Mouse (Mus musculus): Measurements from ENCODE around the gene Gm20388. TPM values are rescaled to one million over a fixed set of nuclear protein-coding genes. Genes with fewer than 3 reads are reported as not detected.

Gm20388 gene
- polyA plus RNA-seq, 1 experiment: 10.6 TPM

DNA sequence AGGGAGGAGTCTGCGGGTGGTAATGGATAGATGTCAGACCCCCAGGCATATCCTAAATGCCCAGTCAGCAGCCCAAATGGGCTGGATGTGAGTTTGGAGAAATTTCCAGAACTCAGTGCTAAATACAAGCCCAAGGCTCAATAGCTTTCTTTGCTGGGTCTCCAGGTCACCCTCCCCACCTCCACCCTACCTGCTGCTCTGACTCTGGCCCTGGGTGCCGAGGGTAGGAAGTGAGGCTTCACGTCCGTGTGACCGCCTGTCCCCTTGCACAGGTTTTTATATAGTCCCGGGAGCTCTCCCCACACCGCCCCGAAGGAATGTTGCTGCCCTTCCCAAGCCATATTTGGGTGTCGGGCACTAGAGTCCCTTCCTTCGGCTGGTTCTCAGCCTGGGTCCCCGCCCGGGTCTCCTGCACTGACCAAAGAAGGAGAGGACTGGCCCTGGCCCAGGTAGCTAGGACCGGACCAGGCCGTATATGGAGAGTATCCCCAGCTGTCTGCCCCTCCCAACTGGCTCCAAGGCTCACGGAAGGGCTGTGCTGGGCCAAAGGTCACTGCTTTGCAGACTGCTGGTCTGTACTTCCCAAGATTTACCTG lies 3984.0 kb downstream of the Gm20388 start, which contains the start of gene Acta1:
Acta1 (minus strand) TSS at position 250 of the 596 bp plus-strand sequence.
- Histone ChIP-seq H3K4me1 (ENCODE audit: control insufficient read depth, insufficient read depth, low read length) (no peaks in the 10 kb centered on the region), H3K27ac (ENCODE audit: control insufficient read depth, insufficient read depth, low read depth, low read length, poor library complexity) (no peak within 1 kb of the TSS), H3K4me3 (replicated peaks; ENCODE audit: control insufficient read depth, low read depth, low read length) (no peak within 1 kb of the TSS)
- TF ChIP-seq POLR2A (IDR thresholded peaks at IDR 0.05; ENCODE audit: borderline replicate concordance, control insufficient read depth, low read depth, low read length) (no peak), CTCF (IDR thresholded peaks at IDR 0.05; ENCODE audit: control insufficient read depth, insufficient read depth, low read length) (no peak)
- WGBS: 22% methylated on average over 15 of the region's 15 CpGs

DNA sequence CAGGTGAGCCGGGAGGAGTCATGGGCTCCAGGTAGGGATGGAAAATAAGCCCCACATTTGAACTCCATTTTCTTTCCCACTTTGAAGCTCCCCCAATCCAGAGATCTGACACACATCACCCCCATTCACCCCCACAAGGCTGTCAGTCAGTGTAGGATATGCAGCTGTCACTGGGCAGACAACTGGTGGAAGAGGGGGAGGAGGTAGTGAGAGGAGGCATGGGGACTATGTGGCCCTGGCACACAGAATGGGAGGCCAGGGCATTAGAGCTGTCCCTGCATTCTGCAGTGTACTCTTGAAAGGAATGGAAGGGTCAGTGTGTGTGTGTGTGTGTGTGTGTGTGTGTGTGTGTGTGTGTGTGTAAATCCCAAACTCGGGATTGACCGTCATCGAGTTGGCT lies 3984.6 kb downstream of the Gm20388 start:
- WGBS: 63% methylated on average over 4 of the region's 4 CpGs
- TF ChIP-seq POLR2A (IDR thresholded peaks at IDR 0.05; ENCODE audit: borderline replicate concordance, control insufficient read depth, low read depth, low read length) (no peak), CTCF (IDR thresholded peaks at IDR 0.05; ENCODE audit: control insufficient read depth, insufficient read depth, low read length) (no peak)
- no peak overlapping the region for H3K27ac ChIP-seq (ENCODE audit: control insufficient read depth, insufficient read depth, low read depth, low read length, poor library complexity)
- H3K4me1 ChIP-seq (ENCODE audit: control insufficient read depth, insufficient read depth, low read length): no peaks in the 10 kb centered on the region
- no peak overlapping the region for H3K4me3 ChIP-seq (replicated peaks; ENCODE audit: control insufficient read depth, low read depth, low read length)

DNA sequence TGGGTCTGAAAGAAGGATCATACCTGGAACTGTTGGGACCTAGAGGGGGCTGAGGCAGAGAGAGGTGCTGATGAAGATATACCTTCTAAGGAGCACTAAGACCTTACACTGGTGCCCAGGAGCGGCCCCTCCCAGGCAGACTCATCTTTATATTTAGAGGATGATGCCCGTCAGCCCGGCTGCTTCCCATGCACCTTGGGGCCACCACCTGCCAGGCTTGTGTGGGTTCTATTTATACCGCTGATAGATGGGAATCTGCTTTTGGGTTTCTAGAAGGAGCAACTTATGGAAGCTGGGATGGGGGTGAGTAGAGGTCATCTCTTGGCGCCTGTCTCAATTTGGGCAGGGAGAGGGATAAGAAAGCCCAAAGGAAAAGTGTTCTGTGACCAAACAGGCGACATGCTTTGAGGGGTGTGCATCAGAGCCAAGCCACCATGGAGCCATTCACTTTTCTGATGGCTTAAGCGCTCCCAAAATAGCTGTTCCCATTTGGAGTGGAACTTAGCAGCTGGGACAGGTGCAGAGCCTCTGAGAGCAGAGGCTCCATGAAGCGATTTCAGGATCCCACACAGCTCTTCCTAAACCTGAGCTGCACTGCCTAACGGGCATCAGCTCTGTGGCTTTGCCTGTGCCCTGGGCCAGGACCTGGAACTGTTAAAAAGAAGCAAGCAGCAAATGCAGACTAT lies 3985.2 kb downstream of the Gm20388 start:
- WGBS: 69% methylated on average over 9 of the region's 9 CpGs
- TF ChIP-seq CTCF (IDR thresholded peaks at IDR 0.05; ENCODE audit: control insufficient read depth, insufficient read depth, low read length) (no peak), POLR2A (IDR thresholded peaks at IDR 0.05; ENCODE audit: borderline replicate concordance, control insufficient read depth, low read depth, low read length) (no peak)
- Histone ChIP-seq H3K4me3 (replicated peaks; ENCODE audit: control insufficient read depth, low read depth, low read length) (no peak overlapping the region), H3K4me1 (ENCODE audit: control insufficient read depth, insufficient read depth, low read length) (no peaks in the 10 kb centered on the region), H3K27ac (ENCODE audit: control insufficient read depth, insufficient read depth, low read depth, low read length, poor library complexity) (no peak overlapping the region)

DNA sequence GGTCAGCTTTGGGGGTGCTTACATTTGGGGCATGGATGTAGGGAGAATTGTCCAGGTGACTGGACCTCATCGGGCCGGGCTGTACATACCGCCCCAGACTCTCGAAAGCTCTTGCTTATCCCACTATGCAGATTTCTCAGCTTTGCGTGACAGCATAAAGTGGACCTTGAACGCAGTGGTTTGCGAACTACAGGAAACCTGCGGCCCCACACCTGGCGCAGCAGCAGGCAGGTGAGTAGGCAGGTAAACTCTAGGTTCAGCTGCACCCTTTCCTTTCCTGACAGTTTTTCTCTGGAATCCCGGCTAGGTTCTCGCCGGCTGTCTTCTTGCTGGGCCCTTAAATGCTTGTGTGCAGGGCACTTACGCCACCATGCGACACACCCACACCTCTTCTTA lies 3985.7 kb downstream of the Gm20388 start:
- H3K4me3 ChIP-seq (replicated peaks; ENCODE audit: control insufficient read depth, low read depth, low read length): no peak overlapping the region
- TF ChIP-seq CTCF (IDR thresholded peaks at IDR 0.05; ENCODE audit: control insufficient read depth, insufficient read depth, low read length) (no peak), POLR2A (IDR thresholded peaks at IDR 0.05; ENCODE audit: borderline replicate concordance, control insufficient read depth, low read depth, low read length) (no peak)
- no peaks in the 10 kb centered on the region for H3K4me1 ChIP-seq (ENCODE audit: control insufficient read depth, insufficient read depth, low read length)
- WGBS: 62% methylated on average over 14 of the region's 14 CpGs
- H3K27ac ChIP-seq (ENCODE audit: control insufficient read depth, insufficient read depth, low read depth, low read length, poor library complexity): no peak overlapping the region

DNA sequence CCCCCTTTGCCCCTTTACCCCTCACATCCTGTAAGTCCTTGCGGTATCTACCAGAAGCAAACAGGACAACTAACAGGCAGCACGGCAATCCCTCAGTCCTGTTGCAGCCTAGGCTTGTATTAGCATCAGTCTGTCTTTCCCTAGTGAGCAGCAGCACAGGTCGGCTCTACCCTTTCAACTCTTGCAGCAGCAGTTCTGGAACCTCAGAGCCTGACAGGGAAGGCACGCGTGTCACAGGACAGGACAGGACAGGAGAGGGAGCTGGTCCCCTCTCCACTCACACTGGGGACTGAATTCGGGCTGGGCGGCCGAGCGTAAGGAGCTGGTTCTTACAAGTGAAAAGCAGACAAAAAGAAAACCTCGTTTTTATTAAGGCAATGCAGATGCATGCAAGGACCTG lies 3986.1 kb downstream of the Gm20388 start:
- Histone ChIP-seq H3K4me3 (replicated peaks; ENCODE audit: control insufficient read depth, low read depth, low read length) (no peak overlapping the region), H3K27ac (ENCODE audit: control insufficient read depth, insufficient read depth, low read depth, low read length, poor library complexity) (no peak overlapping the region), H3K4me1 (ENCODE audit: control insufficient read depth, insufficient read depth, low read length) (no peaks in the 10 kb centered on the region)
- TF ChIP-seq CTCF (IDR thresholded peaks at IDR 0.05; ENCODE audit: control insufficient read depth, insufficient read depth, low read length) (no peak), POLR2A (IDR thresholded peaks at IDR 0.05; ENCODE audit: borderline replicate concordance, control insufficient read depth, low read depth, low read length) (no peak)
- 63% methylated on average over 10 of the region's 10 CpGs for WGBS

DNA sequence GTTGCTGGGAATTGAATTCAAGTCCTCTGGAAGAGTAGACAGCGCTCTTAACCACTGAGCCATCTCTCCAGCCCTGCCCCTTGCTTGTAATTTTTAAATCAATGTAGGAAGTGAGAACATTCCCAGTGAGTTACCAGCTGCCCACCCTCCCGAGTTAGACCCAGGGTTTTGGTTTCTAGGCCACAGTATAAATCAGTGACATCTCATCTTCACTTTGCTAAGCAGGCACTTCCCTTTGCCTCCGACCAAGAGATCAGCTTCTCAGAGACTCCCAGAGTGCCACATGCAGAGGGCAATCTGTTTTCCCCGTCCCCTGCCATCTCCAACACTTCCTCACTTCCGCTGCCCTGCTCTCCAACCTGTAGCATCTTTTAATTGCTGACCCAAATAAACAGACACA lies 3987.9 kb downstream of the Gm20388 start:
- WGBS: 79% methylated on average over 5 of the region's 5 CpGs
- no peaks in the 10 kb centered on the region for H3K4me1 ChIP-seq (ENCODE audit: control insufficient read depth, insufficient read depth, low read length)
- no peak for TF ChIP-seq CTCF (IDR thresholded peaks at IDR 0.05; ENCODE audit: control insufficient read depth, insufficient read depth, low read length)
- no peak for TF ChIP-seq POLR2A (IDR thresholded peaks at IDR 0.05; ENCODE audit: borderline replicate concordance, control insufficient read depth, low read depth, low read length)
- no peak overlapping the region for H3K27ac ChIP-seq (ENCODE audit: control insufficient read depth, insufficient read depth, low read depth, low read length, poor library complexity)
- no peak overlapping the region for H3K4me3 ChIP-seq (replicated peaks; ENCODE audit: control insufficient read depth, low read depth, low read length)

DNA sequence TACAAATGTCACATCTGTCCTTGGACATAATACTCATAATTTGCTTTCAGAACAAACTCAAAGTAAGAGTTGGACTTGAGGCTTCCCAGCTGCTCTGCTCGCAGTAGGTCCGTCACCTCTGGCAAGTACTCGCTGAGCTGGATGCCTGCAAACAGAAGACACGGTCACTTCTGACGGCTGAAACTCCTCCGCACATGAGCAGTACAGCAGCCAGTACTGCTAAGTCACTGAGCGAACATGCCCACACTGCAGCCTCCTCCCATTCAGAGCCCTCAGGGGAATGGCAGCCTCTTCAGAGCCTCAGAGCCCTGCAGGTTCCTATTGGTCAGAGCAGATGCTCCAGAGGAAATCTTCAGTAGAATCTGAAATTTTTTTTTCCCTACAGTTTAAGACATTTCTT lies 3988.7 kb downstream of the Gm20388 start:
- Histone ChIP-seq H3K4me3 (replicated peaks; ENCODE audit: control insufficient read depth, low read depth, low read length) (no peak overlapping the region), H3K27ac (ENCODE audit: control insufficient read depth, insufficient read depth, low read depth, low read length, poor library complexity) (no peak overlapping the region), H3K4me1 (ENCODE audit: control insufficient read depth, insufficient read depth, low read length) (no peaks in the 10 kb centered on the region)
- no peak for TF ChIP-seq POLR2A (IDR thresholded peaks at IDR 0.05; ENCODE audit: borderline replicate concordance, control insufficient read depth, low read depth, low read length)
- TF ChIP-seq CTCF (IDR thresholded peaks at IDR 0.05; ENCODE audit: control insufficient read depth, insufficient read depth, low read length): no peak
- WGBS: 91% methylated on average over 7 of the region's 7 CpGs

DNA sequence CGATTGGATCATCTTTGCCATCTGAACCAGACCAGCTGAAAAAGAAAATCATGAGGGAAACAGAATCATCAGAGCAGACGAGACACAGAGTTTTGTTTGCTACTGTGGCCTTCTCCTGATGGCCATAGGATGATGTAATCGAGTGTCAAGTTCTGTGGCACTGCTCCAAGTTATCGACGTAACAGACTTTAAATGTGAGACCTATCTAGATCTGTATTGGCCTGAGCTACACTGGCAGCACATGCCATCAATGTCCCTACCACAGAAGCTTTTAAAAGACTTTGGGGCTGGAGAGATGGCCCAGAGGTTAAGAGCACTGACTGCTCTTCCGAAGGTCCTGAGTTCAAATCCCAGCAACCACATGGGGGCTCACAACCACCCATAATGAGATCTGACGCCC lies 3992.0 kb downstream of the Gm20388 start:
- Histone ChIP-seq H3K4me3 (replicated peaks; ENCODE audit: control insufficient read depth, low read depth, low read length) (no peak overlapping the region), H3K4me1 (ENCODE audit: control insufficient read depth, insufficient read depth, low read length) (no peaks in the 10 kb centered on the region), H3K27ac (ENCODE audit: control insufficient read depth, insufficient read depth, low read depth, low read length, poor library complexity) (no peak overlapping the region)
- WGBS: 84% methylated on average over 7 of the region's 7 CpGs
- no peak for TF ChIP-seq CTCF (IDR thresholded peaks at IDR 0.05; ENCODE audit: control insufficient read depth, insufficient read depth, low read length)
- no peak for TF ChIP-seq POLR2A (IDR thresholded peaks at IDR 0.05; ENCODE audit: borderline replicate concordance, control insufficient read depth, low read depth, low read length)

Data from bone marrow, adult 2 months (tissue).